Mouse (Mus musculus) thymus, postnatal 25 days (tissue): ENCODE data around the gene Clec12b.
A peak's percentile ranks its signal among the peaks of the same experiment; 100 is the strongest.

Source experiments
- DNase-seq: peaks from one replicate; pipeline ENCODE4 v3.0.0; 2022

Clec12b gene

DNA sequence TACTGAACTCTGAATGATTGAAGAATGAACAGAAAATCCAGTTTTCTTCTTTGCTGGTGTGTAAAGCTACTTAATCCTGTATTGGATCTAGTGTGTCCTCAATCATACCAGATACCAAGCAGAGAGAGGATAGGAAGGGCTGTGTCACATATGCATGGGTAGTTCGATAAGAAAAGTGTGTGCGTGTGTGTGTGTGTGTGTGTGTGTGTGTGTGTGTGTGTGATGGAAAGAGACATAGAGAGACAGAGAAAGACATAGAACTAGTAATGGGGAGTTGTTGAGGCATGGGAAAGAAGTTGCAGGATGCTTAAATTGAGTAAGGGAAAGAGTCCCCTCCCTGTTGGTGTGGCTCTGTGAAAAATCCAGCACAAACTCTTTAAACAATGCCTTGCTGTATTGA lies at the start of gene Clec12b:
TSS of gene Clec12b (minus strand) at position 101 of the 400 bp plus-strand sequence.
- DNase-seq: no peak

DNA sequence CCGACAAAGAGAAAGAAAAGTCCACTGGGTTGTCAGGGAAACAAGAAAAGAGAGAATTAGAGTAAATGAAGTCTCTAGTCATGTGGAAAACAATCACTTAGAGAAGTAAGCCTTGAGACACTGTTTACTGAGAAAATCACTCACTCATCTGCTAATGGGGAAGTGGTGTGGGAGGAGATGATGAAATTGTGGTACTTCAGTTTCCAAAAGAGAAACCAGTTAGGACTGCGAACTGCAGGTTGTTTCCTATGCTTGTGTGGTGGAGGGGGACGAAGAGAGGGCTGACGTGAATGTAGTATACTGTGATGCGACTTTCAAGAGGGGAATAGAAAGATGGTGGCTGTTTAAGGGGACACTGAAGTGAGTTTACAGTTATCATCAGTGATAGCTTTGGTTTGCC lies 48.6 kb upstream of the Clec12b start:
- no peak for DNase-seq

DNA sequence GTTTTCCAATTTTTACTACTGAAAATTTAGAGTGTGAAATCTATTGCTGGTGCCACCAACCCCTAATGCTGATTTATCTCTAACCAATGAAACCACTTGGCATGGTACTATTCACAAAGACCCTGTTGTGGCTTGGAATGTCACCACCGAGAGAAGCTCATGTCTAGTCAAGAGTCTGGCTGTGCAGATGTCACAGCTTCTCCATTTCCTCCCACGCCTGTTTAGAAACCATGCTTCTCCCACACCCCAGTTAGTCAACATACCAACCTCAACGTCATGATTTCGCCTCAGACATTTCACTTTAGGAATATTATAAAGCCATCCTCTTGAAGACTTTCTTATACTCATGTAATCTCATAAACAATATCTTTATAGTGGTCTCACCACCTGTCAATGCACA lies 41.6 kb upstream of the Clec12b start:
- no peak for DNase-seq

DNA sequence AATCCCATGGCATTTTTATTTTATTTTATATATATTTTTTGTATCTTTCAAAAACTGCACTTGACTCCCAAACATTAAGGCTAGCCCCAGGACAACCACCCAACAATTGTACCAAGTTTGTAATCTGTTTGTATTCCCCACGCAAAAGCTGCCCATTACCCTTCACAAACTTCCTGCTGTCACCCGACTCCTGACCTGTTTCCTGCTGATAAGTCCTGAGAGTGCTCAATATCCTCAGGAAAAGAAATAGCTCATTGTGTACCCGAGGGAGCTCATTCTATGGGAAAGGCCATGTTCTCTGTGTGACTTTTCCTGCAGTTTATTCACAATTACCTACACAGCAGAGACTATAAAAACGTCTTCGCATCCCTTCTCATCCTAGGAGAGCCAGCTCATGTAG lies 40.1 kb upstream of the Clec12b start:
- DNase-seq: no peak

DNA sequence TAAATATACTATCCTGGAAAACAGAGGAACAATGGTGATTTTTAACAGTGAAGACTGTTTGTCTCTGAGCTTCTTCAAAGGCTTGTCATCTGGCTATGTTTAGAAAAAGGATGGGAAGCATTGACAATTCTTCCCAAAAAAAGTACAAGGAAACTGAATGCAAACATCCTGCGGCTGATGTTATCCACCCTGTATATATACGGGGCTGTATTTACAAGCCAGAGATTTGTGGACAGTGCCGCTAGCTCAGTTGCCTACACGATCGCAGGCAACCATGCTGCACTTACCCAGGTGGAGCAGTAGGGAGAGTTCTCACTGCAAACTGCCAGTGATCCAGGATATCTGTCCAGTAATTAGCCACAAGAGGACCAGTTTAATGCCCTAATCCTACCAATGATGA lies 39.5 kb upstream of the Clec12b start:
- DNase-seq: no peak

DNA sequence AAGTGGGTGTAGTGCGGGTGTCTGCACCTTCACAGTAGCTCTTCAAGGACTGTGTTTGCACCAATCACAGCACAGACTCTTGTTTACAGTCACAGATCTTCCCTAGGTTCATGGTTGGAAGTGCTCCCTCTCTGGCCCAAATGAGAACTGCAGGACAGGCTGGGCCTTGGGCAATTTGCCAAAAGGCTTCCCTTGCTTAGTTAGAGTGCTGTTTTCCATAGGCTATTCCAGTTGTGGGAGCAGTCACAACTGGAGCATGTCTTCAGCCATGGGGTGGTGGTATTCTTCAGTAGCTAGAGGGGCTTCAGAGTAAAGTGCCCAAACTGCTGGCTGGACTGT lies 38.0 kb upstream of the Clec12b start:
- peak; percentile 70 for DNase-seq

DNA sequence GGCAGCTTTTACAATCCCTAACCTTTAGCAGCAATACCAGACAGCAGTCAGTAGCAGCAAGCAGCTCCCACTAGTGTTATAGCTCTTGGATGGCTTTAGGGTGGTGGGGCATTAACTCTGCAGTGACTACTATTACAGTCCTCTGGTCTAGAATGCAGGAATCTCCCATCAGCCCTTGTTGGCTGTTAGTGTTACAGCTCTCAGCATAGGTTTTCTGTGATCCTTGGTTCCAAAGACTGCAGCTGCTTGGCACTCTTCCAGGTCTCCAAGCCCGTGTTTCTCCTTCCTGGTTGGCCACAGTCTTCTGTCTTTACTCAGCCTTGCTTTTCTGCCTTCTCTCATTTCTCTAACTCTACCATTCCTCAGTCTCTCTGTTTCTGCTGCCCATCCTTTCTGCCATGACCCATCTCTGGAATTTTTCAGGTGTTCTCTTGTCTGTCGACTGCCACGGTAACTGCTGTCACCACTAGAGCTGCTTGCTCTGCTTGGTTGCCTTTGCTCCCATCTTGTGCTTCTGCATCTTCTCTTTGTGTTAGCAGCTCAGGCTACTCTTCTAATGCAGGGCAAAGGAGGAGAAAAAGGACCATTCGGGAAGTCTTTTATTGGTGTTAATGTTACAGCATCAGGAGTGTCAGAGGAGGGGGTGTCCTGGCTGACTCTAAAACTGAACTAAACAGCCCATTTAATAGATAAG lies 37.5 kb upstream of the Clec12b start:
- no peak for DNase-seq

DNA sequence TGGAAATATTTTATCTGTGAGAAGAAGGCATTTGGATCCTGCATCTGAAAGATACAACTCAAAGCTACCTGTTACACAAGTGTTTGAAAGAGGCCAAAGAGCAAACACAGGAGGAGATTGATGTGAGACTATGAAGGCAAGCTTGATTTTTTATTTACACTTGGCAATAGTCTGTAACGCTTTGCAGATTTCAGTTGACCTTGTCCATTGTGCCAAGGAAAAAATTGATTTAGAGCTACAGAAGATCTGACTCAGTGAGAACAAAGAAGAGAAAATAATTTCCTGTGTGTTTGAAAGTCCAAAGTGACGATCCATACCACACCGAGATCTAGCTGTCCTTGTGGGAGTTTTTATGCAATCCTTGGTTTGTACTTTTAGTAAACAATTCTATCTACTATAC lies 36.6 kb upstream of the Clec12b start:
- DNase-seq: no peak

DNA sequence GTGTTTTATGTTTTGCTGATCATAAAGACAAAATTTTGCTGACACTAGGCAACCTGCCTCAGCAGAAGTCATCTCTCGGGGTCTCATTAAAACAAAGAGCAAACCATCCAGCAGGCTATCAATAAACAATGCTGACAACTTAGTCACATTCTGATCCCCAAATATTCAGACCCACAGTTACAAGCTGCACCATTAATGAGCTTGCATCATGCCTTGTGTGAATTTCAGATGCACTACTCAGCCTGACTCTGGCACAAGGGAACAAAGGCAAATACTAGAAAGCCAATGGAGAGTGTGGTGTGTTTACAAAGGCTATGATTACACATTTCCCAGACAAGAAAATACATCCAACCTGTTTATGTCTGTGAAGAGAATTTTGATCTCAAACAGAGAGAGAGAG lies 28.5 kb upstream of the Clec12b start:
- DNase-seq: no peak

DNA sequence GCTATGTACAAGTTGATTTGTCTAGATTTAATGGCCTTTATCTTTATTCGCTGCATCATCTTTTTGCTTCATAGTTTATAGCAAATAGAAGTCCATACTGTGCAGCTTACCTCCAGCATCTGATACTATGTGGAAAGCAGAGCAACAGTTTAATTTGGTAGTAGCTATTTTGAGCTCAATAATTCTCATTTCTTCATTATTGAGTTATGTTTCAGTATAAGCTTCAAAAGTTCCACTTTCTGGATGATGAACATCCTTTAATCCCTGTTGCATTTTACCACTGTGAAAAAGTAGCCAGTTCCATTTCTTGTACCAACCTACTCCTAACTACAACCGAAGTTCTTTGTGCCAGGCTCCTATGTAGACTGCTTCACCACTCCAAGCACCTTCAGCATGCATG lies 22.9 kb upstream of the Clec12b start, which contains the start of gene Clec9a:
TSS of gene Clec9a (plus strand) at position 301 of the 400 bp plus-strand sequence.
- DNase-seq: no peak

DNA sequence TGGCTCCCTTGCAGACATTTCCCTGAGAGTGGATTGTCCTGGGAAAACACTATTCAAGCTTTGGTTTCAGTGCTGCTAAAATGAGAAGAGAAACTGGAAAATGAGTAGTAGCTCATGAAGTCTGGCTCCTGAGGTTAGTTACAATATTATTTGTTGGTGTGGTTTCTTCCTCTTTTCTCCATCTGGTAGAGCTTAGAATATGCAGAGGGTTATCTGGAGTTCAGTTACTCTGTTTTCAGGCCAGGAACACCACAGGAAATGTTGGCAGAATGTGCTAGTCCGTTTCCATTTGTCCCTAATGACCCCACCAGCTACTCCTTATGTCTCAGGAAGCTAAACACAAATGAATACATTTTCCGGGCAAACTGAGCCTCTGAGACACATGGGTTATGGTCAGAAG lies 21.6 kb upstream of the Clec12b start:
- DNase-seq: no peak

DNA sequence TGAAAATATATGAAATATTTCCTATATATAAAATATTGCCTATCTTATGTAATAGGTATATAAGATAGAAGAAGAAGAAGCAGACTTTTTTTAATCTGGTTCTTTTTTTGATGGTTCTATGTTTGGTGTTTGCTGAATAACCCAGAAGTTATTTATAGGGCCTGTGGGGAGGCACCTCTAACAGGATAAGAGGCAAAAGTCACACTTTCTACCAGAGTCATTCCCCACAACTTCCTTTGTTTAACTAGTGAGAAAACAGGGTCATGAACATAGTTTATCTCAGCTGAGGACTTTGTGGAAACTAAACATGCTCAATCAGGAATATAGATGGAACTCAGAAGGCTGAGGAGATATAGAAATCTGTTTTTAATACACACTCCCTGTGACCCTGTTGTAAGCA lies 20.3 kb upstream of the Clec12b start:
- DNase-seq: no peak

DNA sequence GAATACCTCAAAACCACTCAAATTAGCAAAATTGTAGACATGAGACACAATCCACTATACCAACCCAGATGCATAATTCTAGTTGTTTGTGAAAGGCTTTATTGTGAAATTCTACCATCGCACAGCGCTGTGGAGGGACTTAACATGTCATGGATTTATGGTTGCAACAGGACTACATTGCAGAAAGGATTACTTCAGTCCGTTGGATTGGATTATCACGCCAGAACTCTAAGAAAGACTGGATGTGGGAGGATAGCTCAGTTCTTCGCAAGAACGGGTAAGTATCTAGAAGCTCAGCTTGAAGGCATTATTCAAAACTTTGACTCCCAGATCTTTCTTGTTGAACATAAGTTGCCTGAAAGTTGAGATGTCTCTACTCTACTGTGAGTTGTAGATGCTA lies 17.7 kb upstream of the Clec12b start:
- DNase-seq: no peak

DNA sequence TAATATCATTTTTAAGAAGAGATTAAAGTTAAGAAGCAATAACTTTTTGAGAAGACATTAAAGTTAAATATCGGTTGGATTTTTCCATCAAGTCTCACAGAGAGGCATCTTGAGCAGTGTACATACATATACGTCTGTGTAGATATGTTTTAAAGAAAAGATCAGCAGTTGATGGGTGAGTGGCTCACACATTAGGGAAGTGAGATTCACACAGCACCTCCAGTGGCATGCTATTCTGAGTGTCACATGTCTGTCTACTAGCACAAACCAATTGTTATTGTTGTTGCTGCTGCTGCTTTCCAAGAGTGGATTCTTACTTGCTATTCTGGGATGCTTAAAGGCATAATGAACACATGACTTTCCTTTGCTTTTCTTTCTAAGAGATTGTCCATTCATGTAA lies 16.7 kb upstream of the Clec12b start:
- no peak for DNase-seq

DNA sequence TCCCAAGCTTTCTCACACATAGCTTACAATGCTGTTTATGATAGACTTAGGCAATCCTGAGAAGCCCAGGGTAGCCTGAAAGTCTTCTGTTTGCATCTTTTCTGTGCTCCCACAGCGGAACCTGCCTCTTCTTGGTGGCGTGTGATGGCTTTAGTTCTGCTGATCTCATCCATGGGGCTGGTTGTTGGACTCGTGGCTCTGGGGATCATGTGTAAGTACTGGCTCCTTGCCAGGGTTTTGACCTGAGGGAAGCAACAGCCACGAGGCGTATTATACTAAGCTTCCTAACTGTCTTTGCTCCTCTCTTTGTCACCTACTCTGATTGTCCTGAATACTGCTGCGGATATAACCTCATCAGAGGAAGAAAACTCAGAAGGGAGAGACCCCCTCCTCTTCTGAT lies 14.3 kb upstream of the Clec12b start:
- no peak for DNase-seq

DNA sequence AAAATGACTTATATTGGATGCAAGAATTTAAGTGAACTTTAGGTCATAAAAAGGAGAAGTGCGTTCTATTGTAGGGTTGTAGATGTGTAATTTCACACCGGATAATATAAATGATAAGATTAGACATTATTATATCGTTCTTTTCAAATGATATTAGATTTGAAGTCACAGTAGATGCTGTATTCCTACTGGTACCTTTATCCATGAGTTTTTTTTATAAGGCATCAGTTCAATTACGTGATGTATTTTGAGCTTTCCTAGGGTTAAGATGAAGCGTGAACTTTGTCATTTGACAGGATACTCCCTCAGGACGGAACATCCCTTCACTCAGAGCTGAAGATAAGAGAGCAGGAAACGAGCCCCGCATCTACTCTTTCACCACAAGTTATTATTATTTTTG lies 11.3 kb upstream of the Clec12b start, which contains the start of gene Clec1b:
TSS of gene Clec1b (plus strand) at position 301 of the 400 bp plus-strand sequence.
- DNase-seq: no peak

DNA sequence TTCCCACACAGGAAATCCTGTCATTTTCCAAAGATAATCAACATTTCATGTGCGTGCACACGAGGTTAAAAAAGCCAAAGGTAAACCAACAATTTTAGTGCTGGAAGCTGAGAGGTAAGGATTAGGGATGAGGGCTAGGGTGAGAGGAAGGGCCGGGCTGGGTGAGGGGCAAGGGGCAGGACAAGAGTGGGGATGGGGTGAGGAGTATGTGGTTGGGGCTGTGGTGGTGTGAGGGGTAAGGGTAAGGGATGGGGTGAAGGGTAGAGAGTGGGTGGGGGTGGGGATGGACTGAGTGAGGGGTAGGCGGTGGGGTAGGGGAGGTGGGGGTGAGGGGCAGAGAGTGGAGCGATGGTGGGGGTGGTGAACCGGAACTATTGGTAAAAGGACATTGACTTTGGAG lies 8.1 kb upstream of the Clec12b start:
- no peak for DNase-seq

DNA sequence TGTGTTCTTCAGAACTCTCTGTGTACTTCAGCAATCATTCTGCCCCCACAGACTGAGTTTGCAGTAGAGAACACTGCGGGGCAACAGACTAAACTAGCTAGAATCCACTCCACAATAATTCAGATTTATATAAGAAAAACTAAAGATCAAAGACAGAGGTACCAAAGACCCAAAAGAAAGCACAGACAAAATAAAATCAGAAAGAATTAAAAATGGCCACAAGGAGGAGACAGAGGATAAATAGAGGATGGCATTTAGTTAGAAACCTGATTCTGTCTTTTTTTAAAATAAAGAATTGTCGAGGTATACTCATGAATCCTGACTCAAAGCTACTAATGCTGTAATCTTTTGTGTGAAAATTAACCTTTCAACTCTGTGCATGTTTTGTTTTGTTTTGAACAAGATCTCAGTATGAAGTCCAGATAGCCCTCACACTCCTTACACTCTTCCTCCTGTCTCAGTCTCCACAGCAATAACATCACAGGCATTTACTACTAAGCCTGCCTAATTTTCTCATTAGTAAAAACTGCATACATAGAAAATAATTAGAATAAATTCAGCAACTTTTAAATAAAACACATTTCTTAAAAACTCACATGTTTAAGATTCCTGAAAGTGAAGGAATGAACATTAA lies 7.5 kb upstream of the Clec12b start:
- no peak for DNase-seq

DNA sequence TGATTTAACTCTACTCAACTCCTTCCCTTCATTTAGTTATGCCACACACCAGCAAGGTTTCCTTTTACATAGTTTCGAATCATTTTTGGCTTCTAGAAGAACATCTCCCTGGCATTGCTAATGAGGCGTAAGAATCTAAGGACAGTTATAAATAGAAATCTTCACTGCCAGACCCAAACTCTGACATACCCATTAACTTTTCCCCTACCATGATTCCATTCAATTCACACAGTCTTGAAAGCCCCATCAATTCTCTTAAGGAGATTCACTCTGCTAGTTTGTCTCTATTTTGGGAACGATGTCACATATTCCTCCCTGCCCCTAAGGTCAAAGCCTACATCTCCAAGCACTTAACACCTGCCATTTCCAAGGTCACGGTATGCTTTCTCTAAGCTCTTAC lies 674 bp downstream of the Clec12b start:
- no peak for DNase-seq

DNA sequence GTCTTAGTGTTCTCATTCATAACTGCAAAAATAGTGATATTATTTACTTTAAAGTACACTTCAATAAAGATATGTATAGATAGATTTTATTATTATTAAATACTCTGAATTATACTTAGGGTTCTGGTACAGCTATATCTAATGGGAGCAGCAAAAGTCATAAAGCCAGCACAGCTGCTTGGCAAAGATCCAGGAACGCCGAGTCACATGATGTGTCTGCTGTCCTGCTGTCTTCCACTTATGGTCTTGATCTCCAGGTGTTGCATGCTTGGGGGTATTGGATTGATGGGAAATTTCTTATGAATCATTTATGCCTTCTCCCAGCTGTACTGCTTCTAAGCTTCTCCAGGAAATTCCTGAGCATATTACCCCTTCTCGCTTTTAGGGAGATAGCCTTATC lies 2.2 kb downstream of the Clec12b start:
- no peak for DNase-seq

DNA sequence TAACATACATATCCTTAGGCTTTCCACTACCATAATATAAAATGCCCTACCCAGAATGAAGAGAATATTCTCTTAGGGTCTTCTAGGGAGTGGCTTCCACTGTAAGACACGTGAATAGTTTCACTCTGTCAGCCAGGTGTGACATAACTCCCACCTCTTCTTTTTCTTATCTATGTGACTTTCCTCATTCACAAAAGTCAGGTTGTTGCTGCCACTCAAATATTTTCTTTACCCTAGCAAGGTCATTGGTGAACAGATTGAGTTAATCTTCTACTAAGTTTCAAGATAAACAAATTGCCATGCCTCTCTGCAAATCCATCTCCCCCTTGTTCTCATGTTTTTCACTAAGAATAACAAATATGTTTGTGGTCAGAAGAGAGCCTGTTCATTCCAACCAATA lies 3.9 kb downstream of the Clec12b start:
- no peak for DNase-seq

DNA sequence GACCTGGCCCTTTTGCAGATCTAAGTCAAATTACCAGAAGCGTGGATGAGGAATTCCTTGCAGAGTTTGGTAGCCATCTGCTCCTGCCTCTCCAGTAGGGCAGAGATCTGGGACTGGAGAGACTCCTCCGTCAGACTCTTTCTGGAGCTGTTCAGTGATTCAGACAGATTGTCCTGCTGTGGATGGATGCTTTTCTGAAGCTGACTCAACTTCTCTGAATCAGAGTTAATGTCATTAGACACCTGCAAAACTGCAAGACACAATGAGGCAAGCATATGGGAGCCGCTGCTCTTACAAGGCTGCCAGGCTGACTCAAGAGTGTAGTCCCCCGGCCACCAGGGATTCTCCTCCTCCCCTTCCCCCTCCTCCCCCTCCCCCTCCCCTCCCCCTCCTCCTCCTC lies 5.2 kb downstream of the Clec12b start:
- DNase-seq: no peak

DNA sequence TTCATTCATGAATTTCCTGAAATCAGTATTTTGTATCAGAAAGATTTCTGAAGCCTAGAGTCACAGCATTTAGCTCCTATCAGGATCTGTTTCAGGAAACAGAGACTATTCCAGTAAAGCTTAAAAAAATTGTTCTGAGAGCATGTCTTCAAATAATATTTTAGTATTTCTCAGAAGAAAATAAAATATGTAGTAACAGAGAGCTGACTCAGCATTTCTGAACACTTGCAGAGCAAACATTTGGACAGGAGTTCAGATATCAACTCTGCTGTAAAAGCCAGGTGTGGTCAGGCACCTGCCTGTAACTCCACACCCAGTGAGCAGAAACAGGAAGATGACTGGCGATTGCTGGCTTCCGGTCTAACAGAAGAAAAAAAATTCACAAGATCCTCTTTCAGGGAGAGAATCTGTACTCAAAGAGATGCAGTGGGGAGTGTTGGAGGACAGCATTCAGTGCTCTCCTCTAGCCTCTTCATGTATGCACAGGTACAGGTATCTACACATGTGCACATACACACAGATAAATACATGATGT lies 10.7 kb downstream of the Clec12b start:
- DNase-seq: no peak

DNA sequence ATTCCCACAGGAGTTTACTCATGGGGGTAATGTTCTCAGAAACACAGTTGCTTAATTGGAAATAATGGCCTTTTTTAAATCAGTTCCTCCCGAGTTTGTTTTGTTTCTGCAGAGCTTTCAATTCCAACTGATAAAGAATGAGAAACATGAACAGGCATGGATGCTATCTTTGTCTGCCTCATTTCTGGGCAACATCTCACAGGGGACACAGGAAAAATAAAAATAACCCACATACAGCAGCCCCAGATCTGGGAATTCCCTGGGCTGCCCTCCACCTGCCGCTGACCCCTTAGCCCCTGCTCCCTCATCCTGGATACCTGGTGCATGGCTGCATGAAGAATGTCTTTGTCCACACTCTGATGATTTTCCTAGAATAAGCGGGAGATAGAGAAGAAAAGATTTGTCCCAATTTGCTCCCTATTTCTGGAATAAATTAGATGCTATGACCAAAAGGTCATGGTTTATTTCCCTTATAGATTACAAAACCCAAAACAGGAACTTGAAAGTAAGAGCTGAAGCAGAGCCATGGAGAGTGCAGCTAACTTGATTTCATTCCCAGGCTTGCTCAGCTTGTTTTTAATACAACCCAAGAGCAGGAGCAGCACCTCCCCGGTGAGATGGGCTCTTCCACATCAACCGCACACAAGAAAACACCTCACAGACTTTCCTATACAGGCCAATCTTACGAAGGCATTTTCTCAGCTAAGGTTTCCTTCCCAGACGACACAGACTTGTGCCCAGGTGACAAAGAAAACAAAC lies 16.1 kb downstream of the Clec12b start:
- DNase-seq: no peak
